Mouse (Mus musculus) testis, adult 2 months (tissue): Measurements from ENCODE around the gene Vezf1. TPM values are rescaled to one million over a fixed set of nuclear protein-coding genes. Genes with fewer than 3 reads are reported as not detected.

Experiments
- H3K27ac ChIP-seq: fragments of 200-500 bp; 2 replicates; pipeline ENCODE4 v1.5.1; 2012; ENCODE audit warnings: low read depth, low read length; ENCODE audit not compliant: control insufficient read depth, insufficient read depth
- H3K27me3 ChIP-seq: fragments of 200-500 bp; 2 replicates; pipeline ENCODE4 v1.6.1; 2012; ENCODE audit warnings: mild to moderate bottlenecking, low read length, moderate library complexity; ENCODE audit not compliant: control insufficient read depth, insufficient read depth
- H3K36me3 ChIP-seq: fragments of 200-500 bp; 2 replicates; pipeline ENCODE4 v1.6.1; 2012; ENCODE audit warnings: mild to moderate bottlenecking, low read length; ENCODE audit not compliant: control insufficient read depth, insufficient read depth
- H3K4me1 ChIP-seq: fragments of 200-500 bp; 2 replicates; pipeline ENCODE4 v1.6.1; 2012; ENCODE audit warnings: low read length; ENCODE audit not compliant: control insufficient read depth, insufficient read depth
- H3K4me3 ChIP-seq: fragments of 200-500 bp; 2 replicates; pipeline ENCODE4 v1.5.1; 2012; ENCODE audit warnings: low read depth, mild to moderate bottlenecking, low read length, moderate library complexity, mixed read lengths; ENCODE audit not compliant: control insufficient read depth
- CTCF ChIP-seq: fragments of 200-500 bp; IDR thresholded peaks from 2 replicates; pipeline ENCODE4 v1.5.1; 2012; ENCODE audit warnings: low read depth, mild to moderate bottlenecking, inconsistent platforms, low read length, moderate library complexity; ENCODE audit not compliant: control insufficient read depth, insufficient read depth, insufficient replicate concordance
- POLR2A ChIP-seq: fragments of 200-500 bp; IDR thresholded peaks from 2 replicates; pipeline ENCODE4 v1.6.1; 2012; ENCODE audit warnings: low read depth, mild to moderate bottlenecking, inconsistent platforms, low read length, moderate library complexity; ENCODE audit not compliant: control insufficient read depth
- polyA plus RNA-seq: library from polyadenylated mRNA; depleted of rRNA; stranded (reverse); fragments of >200 nt; gene quantifications from 2 replicates; pipeline ENCODE4 v1.2.3, GENCODE M21; 2012

Gene Vezf1
- polyA plus RNA-seq, 1 experiment: 4.1 TPM

DNA sequence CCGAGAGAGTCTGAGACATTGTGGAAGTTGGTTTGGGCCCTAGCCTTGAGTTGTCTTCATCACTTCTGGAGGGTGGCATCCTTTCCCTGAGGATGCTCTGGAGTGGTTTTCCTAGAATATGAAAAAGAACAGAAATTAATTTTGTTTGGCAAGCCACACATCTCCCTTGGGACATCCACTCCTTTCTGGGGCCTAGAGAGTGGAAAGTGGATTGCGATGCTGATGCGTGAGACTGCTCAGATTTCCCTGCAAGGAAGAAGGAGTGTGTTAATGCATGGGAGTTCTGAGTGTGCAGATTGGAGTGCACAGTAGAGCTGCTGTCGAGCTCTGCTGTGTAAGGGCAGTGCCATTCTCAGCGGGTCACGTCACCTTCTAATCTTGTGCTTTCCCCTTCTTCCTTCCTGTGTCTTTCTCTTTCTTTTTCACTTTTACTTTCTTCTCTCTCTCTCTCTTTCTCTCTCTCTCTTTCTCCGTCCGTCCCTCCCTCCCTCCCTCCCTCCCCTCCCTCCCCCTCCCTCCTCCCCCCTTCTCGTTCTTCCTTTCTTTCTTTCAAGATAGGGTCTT lies 42.0 kb downstream of the Vezf1 start:
- Histone ChIP-seq H3K27ac (no peak overlapping the region), H3K4me3 (no peak overlapping the region), H3K27me3 (no peaks in the 10 kb centered on the region), H3K36me3 (no peaks in the 10 kb centered on the region), H3K4me1 (0 out of 2 replicates have a peak, but pooled peaks cover under 1% of the 10 kb centered on the region)
- TF ChIP-seq POLR2A (no peak), CTCF (no peak)

DNA sequence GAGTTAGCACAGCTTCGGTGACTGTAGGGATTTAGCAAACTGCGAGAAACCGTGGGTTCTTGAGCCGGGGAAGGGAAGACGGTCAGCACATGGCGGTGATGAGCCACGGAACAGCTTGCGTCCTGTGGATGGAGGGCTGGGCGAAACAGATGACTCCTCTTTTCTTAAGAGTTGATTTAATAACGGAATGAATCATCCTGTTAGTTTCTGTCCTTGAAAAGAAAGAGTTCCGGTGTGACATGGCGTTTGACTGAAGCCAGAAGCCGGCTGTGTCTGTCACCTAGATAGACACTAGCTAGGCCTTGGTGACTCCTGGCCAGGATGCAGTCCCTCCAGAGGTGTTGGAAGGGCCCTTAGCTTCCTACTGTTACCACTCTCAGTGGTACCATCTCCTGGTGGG lies 44.0 kb downstream of the Vezf1 start:
- H3K4me1 ChIP-seq: 0 out of 2 replicates have a peak, but pooled peaks cover 2% of the 10 kb centered on the region
- no peak overlapping the region for H3K4me3 ChIP-seq
- H3K27me3 ChIP-seq: no peaks in the 10 kb centered on the region
- peak overlapping the region; percentile 24 for H3K27ac ChIP-seq
- TF ChIP-seq POLR2A (no peak), CTCF (no peak)
- H3K36me3 ChIP-seq: no peaks in the 10 kb centered on the region

DNA sequence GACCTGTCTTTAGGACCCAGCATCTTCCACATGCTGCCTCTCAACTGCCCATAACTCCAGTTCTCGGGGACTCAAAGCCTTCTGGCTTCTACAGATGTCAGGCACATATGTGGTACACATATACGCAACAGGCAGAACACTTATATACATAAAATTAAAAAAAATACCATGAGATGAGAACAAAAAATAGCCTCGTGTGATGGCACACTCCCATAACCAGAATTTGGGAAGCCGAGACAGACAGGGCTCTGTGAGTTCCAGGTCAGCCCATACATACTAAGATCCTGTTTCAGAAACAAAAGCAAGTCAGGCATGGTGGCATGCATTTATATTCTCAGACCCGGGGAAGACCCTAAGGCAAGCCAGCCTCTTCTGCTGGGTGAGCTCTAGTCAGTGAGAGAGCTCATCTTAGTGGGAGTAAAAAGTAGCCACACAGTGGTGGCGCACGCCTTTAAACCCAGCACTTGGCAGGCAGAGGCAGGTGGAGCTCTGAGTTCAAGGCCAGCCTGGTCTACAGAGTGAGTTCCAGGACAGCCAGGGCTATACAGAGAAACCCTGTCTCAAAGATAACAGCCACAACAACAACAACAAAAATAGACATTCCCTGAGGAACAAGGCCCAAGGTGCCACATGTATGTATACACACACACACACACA lies 44.7 kb downstream of the Vezf1 start:
- TF ChIP-seq POLR2A (no peak), CTCF (no peak)
- Histone ChIP-seq H3K36me3 (no peaks in the 10 kb centered on the region), H3K4me3 (no peak overlapping the region), H3K27ac (peak overlapping the region; percentile 49), H3K27me3 (no peaks in the 10 kb centered on the region), H3K4me1 (peaks cover 2% of the 10 kb centered on the region)

DNA sequence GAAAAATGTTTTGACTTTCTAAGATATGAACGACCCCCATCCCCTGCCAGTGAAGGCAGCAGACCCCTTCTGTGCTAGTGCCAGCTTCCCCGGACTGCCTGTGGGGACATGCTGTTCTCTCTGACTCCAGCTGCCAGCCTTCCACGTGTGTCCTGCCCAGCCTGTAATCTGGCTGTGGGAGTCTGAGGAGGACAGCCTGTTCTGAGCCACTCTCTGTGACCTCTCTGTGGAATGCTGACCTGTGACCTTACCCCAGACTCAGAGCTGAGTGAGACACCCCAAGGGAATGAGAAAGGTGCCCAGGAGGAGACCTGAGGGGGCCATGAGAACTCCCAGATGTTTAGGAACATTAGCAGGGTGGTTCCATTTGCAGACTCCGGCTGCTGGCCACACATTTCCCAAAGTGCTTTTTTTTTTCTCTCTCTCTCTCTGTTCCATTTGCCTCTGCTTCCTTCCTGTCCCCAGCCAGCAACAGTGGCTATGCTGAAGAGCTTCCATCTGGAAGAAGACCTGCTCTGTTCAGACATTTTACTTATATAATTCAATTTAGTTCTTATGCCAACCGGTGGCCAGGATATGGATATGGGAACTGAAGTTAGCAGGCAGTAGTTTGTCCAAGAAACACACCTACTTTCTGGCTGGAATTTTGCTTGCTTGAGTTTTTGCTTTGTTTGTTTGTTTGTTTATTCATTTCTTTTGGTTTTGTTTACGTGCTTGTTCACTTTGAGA lies 45.6 kb downstream of the Vezf1 start:
- Histone ChIP-seq H3K36me3 (no peaks in the 10 kb centered on the region), H3K4me1 (peaks cover 6% of the 10 kb centered on the region), H3K27me3 (no peaks in the 10 kb centered on the region), H3K27ac (peak overlapping the region; percentile 43; the same call in 1 of the 2 replicates), H3K4me3 (no peak overlapping the region)
- no peak for TF ChIP-seq POLR2A
- TF ChIP-seq CTCF: no peak

DNA sequence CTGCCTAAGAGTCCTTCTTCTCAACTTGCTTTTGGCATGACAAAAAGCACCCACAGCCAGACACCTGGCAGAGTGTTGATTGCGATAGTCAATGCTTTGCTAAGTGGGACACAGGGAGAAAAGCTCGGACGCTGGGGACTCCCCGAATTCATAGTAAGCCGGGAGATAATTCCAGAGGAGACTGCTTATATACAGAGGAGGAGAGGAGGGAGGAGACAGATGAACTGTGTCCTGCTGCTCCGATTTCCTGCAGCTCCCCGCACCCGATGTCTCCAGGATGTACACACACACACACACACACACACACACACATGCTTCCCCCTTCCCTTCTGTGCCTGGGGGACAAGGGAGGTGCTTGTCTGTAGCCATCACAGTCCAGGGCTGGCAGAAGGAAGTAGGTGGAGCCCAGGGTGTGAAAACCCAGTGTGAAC lies 46.8 kb downstream of the Vezf1 start:
- H3K4me1 ChIP-seq: peaks cover 6% of the 10 kb centered on the region
- no peaks in the 10 kb centered on the region for H3K36me3 ChIP-seq
- H3K4me3 ChIP-seq: no peak overlapping the region
- peak overlapping the region; percentile 29; the same call in 1 of the 2 replicates for H3K27ac ChIP-seq
- no peaks in the 10 kb centered on the region for H3K27me3 ChIP-seq
- TF ChIP-seq CTCF: no peak
- TF ChIP-seq POLR2A: no peak

DNA sequence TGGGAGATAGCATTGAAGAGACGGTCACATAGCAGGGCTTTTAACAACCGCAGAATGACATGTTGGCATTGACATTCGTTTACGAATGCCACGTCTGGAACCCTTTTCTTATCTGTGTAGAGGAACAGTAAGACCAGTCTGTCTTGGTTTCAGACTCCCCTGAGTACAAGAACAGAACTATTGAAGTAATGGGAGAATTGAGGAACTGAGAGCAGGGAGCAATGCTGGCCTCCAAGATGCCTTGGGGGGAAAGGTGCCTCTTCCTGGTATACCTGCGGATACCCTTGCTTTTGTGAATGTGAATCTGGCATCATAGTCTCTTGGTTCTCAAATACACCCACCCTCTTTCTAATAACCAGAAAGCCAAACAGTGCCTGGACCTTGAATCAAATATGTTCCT lies 48.5 kb downstream of the Vezf1 start:
- Histone ChIP-seq H3K36me3 (no peaks in the 10 kb centered on the region), H3K27ac (no peak overlapping the region), H3K4me1 (peaks cover 6% of the 10 kb centered on the region), H3K4me3 (no peak overlapping the region), H3K27me3 (no peaks in the 10 kb centered on the region)
- no peak for TF ChIP-seq POLR2A
- no peak for TF ChIP-seq CTCF

DNA sequence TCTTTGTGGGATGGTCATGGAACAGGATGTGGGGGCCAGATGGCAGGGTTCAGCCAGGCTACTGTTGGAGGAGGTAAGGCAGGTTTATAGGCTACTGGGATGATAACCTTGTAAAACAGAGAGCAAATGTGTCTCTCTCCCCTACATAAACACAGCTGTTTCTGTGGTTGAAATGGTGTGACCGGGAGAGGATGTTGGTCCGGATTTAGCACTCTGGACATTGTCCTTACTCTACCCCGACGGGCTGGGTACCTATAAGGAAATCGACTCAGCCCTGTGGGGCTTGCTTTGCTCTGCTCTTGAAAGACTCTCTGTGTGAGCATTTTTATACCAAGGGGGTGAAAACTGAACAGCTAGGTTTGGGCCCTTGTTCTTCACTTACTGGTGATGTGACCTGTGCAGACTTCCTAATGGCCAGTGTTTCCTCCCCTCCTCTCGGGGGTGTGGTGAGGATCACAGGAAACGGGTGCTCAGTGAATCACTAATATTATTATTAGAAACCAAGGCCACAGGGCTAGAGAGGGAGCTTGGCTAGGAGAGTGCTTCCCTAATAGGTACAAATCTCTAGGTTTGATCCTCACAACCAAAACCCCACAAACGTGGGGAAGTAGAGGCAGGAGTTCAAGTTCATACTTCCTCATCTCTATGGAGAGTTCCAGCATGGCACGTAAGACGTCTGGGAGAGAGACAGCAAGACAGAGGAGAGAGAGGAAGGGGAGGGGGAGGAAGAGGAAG lies 49.4 kb downstream of the Vezf1 start:
- Histone ChIP-seq H3K36me3 (no peaks in the 10 kb centered on the region), H3K4me3 (no peak overlapping the region), H3K4me1 (peaks cover 6% of the 10 kb centered on the region), H3K27me3 (no peaks in the 10 kb centered on the region), H3K27ac (peak overlapping the region; percentile 64)
- TF ChIP-seq POLR2A (no peak), CTCF (no peak)
